Mouse (Mus musculus) brain, embryonic 14.5 days (tissue): ENCODE results near the gene Tmbim7.

Experiments used
- CTCF ChIP-seq: fragments of 200-500 bp; IDR thresholded peaks from 2 replicates; pipeline ENCODE4 v1.5.1; 2012; ENCODE audit warnings: inconsistent platforms, mild to moderate bottlenecking, moderate library complexity, borderline replicate concordance; ENCODE audit not compliant: insufficient read depth, insufficient read length; ENCODE audit errors: extremely low read depth
- POLR2A ChIP-seq: fragments of 200-500 bp; IDR thresholded peaks from 2 replicates; pipeline ENCODE4 v1.6.1; 2012; ENCODE audit warnings: mild to moderate bottlenecking, inconsistent platforms, borderline replicate concordance; ENCODE audit not compliant: poor library complexity, insufficient read depth, insufficient read length, severe bottlenecking; ENCODE audit errors: extremely low read depth

DNA sequence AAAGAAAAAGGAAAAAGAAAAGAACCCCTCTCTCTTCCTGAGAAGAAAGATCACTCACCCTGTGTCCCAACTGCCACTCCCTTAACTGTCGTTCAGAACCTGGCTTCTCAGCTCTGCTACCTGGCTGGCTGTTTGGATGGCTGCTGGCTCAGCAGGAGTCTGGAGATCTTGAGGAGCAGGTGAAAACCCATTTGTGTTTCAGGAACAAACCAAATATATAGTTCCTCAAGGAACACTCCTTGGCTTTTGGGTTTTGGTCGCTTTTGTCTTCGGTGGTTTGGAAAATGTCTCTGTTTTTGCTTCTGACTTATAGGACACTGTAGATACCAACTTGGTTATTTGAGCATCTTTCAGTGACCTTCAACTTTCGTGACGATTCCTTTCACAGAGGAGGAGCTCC, 6.1 kb downstream of the Tmbim7 start, which contains the start of gene Gatad1:
- TF ChIP-seq POLR2A: no peak
- TF ChIP-seq CTCF: no peak
